Mouse (Mus musculus) heart, embryonic 14.5 days (tissue): Measurements from ENCODE around the gene Abcb4. TPM values are rescaled to one million over a fixed set of nuclear protein-coding genes. Genes with fewer than 3 reads are reported as not detected.

ENCODE experiments used
- ATAC-seq: fragments of 200-750 bp; cut with Nextera tagmentation; 2 replicates; pipeline ENCODE4 v1.8.0; 2017; ENCODE audit warnings: low read depth, moderate TSS enrichment; ENCODE audit not compliant: insufficient number of reproducible peaks, insufficient read depth, low FRiP score
- H3K27ac ChIP-seq, 2 experiments: fragments of 200-500 bp in 1 of 2; fragments of 300-500 bp in 1 of 2; sonication (generic) in 1 of 2; replicated peaks in 1 of 2; 2 replicates each; pipeline ENCODE4 v1.5.1; 2012 to 2014; ENCODE audit warnings: low read depth in 2 of 2, low read length in 2 of 2, control low read depth in 1 of 2, mild to moderate bottlenecking in 1 of 2, mixed read lengths in 1 of 2; ENCODE audit not compliant: control insufficient read depth in 1 of 2, insufficient read depth in 1 of 2
- H3K27me3 ChIP-seq: fragments of 300-500 bp; sonication (generic); 2 replicates; pipeline ENCODE4 v1.6.1; 2014; ENCODE audit warnings: mild to moderate bottlenecking, low read length, control low read depth; ENCODE audit not compliant: control insufficient read depth, insufficient read depth
- H3K36me3 ChIP-seq: fragments of 300-500 bp; sonication (generic); 2 replicates; pipeline ENCODE4 v1.6.1; 2014; ENCODE audit warnings: mild to moderate bottlenecking, control low read depth, low read length, mixed read lengths; ENCODE audit not compliant: control insufficient read depth, insufficient read depth
- H3K4me1 ChIP-seq, 2 experiments: fragments of 200-500 bp in 1 of 2; fragments of 300-500 bp in 1 of 2; sonication (generic) in 1 of 2; 2 replicates each; pipeline ENCODE4 v1.6.1; 2012 to 2014; ENCODE audit warnings: low read length in 2 of 2, control low read depth in 1 of 2, mixed read lengths in 1 of 2; ENCODE audit not compliant: control insufficient read depth in 2 of 2, insufficient read depth in 2 of 2
- H3K4me2 ChIP-seq: fragments of 300-500 bp; sonication (generic); 2 replicates; pipeline ENCODE4 v1.6.1; 2014; ENCODE audit warnings: mild to moderate bottlenecking, low read length
- H3K4me3 ChIP-seq, 2 experiments: fragments of 200-500 bp in 1 of 2; fragments of 300-500 bp in 1 of 2; sonication (generic) in 1 of 2; 2 replicates each; pipeline ENCODE4 v1.5.1; 2012 to 2014; ENCODE audit warnings: low read length in 2 of 2, mild to moderate bottlenecking in 2 of 2, control low read depth in 1 of 2, low read depth in 1 of 2, moderate library complexity in 1 of 2; ENCODE audit not compliant: control insufficient read depth in 1 of 2, insufficient read depth in 1 of 2
- H3K9ac ChIP-seq: fragments of 300-500 bp; sonication (generic); 2 replicates; pipeline ENCODE4 v1.6.1; 2014; ENCODE audit warnings: mild to moderate bottlenecking, low read length
- H3K9me3 ChIP-seq: fragments of 300-500 bp; sonication (generic); 2 replicates; pipeline ENCODE4 v1.6.1; 2016; ENCODE audit warnings: low read length, control low read depth; ENCODE audit not compliant: control insufficient read depth
- WGBS: fragments of 180-500 bp; shearing (Covaris S2); extraction: QIAGEN DNeasy Blood & Tissue Kit; methylation state at CpG from one replicate; pipeline ENCODE4 v1.1.7; 2014; 5-methylcytosine and 5-hydroxymethylcytosine counted together
- polyA plus RNA-seq: library from polyadenylated mRNA; unstranded; fragments of >200 nt; fragmentation: Nextera tagmentation; extraction: Ambion mirVana; gene quantifications from 2 replicates; pipeline ENCODE4 v1.2.1, GENCODE M21; 2014

Gene Abcb4
- polyA plus RNA-seq, 1 experiment from 2014 or later = 0.42 TPM

DNA sequence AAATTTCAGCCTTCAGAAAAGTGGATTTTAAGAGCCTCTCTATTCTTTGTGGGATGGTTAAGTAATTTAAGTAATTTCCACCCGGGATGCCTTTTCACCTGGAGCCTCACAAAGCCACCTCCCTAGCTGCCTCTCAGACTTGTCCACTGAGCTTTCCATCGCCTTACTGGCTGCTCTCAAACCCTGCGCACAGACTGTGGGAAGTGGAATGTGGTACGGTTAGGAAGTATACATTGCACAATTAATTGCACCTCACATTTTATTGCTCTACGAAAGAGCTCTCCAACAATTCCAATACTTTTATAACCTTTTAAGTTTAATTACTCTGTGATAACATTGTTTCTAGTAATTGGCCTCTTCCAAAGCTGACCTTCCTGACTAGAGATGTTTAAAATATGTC, 27.2 kb upstream of the Abcb4 start:
- Histone ChIP-seq H3K4me1 (no peaks in the 10 kb centered on the region; a peak in 1 of 4 replicates), H3K36me3 (no peaks in the 10 kb centered on the region), H3K4me2 (no peak overlapping the region), H3K4me3 (no peak overlapping the region), H3K9ac (no peak overlapping the region), H3K27me3 (no peaks in the 10 kb centered on the region), H3K9me3 (no peaks in the 10 kb centered on the region), H3K27ac (no peak overlapping the region)
- WGBS = 83% methylated on average over 5 of the region's 5 CpGs
- ATAC-seq = no peak

DNA sequence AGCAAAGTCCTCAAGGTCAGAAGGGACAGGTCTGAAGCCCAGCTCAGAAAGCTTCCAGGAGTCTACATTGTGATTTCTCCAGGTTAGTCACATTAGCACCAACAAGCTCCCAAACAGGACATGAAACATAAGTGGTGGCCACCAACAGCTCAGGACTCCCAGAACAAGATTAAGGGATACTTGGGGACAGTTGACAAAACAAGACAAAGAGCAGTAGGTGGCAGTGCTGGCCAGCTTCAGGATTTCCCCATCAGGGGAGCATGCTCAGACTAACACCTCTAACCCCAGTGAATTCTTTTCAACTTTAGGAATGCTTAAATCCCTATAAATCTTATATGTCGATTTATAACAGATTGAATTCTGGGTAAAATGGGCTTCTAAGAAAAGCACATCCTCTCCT, 25.5 kb upstream of the Abcb4 start:
- Histone ChIP-seq H3K27ac (no peak overlapping the region), H3K9ac (no peak overlapping the region), H3K4me3 (no peak overlapping the region), H3K9me3 (no peaks in the 10 kb centered on the region), H3K4me2 (no peak overlapping the region), H3K36me3 (no peaks in the 10 kb centered on the region), H3K4me1 (no peaks in the 10 kb centered on the region; a peak in 1 of 4 replicates), H3K27me3 (no peaks in the 10 kb centered on the region)
- WGBS = 2% methylated on average over 1 of the region's 1 CpGs
- no peak for ATAC-seq

DNA sequence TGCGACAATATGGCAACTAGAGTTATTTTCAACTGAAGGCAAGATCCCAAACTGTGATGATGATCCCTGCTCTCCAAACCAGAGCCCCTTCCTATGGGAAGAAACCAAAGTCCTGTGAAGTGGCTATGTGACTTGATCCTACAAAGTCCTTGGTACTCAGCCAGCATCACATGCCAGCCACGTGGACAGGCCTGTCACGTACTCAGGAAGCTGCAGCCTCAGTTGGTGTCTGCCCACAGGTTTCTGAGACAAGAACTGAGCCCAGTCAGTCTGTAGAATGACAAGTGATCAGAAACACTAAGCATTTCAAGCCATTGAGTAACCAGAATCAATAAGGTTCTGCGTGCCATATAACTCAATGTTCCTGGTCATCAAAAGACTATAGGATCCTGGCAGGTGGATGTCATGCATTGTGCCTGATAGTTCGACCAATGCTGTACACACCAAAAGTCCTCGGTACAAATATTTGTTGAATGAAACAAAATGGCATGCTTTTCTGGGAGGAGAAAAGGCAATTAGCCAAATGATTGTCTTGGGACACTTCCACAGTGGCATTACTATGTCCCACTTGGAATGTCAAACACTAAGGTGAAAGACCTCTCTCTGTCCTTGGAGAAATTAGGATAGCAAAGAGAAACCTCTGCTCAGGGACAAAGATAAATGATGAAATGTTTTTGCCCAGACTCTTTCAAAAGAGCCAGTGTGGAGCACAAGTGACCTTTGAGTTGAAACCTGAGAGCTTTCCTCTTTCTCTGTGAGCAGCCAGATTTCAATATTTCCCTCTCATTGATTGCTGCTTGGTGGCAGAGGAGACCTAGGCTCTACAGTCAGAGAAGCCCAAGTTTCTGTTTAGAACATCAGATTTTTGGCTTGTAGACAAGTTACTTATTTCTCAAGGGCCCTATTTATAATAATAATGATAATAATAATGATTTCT, 20.3 kb upstream of the Abcb4 start:
- 76% methylated on average over 6 of the region's 6 CpGs for WGBS
- Histone ChIP-seq H3K4me2 (no peak overlapping the region), H3K36me3 (no peaks in the 10 kb centered on the region), H3K4me3 (no peak overlapping the region), H3K27me3 (no peaks in the 10 kb centered on the region), H3K9ac (no peak overlapping the region), H3K9me3 (no peaks in the 10 kb centered on the region), H3K4me1 (no peaks in the 10 kb centered on the region), H3K27ac (no peak overlapping the region)
- no peak for ATAC-seq

DNA sequence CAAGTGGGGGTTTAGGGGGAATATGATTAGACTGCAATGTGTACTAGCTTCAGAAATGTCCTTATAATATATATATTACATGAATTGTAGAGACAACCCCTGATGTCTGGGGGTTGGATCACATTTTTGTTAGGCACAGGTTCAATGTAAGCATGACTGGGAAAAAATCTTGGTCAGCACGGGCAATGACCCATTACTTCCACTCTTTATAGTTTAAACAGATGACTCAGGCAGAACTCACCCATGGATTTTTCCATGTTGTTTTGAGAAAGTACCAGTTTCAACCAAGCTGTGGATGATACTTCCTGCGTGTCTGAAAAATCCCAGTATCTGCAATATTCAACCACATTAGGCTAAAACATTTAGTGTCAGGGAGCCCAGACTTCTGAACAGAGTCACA, 16.4 kb upstream of the Abcb4 start:
- no peaks in the 10 kb centered on the region for H3K36me3 ChIP-seq
- H3K4me3 ChIP-seq = no peak overlapping the region
- no peaks in the 10 kb centered on the region for H3K4me1 ChIP-seq
- no peaks in the 10 kb centered on the region for H3K27me3 ChIP-seq
- H3K4me2 ChIP-seq = no peak overlapping the region
- no peak overlapping the region for H3K9ac ChIP-seq
- no peaks in the 10 kb centered on the region for H3K9me3 ChIP-seq
- 78% methylated on average over 2 of the region's 2 CpGs for WGBS
- H3K27ac ChIP-seq = no peak overlapping the region
- ATAC-seq = no peak

DNA sequence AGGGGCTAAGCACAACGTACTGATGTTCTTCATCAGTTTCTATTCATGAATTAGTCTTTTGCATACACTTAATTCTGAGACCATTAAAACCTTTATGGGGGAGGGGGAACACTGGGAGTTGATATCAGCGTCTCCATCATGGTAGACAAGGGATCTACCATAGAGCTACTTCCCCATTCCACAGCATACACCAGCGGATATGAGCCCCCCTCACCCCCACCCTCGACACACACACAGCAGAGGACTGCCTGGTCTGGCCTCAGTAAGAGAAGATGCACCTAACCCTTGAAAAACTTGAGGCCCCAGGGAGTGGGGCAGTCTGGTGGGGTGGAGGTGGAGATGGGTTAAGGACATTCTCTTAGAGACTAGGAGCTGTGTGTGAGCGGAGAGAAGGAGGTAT, 15.7 kb upstream of the Abcb4 start:
- Histone ChIP-seq H3K9me3 (no peaks in the 10 kb centered on the region), H3K4me3 (no peak overlapping the region), H3K27me3 (no peaks in the 10 kb centered on the region), H3K27ac (no peak overlapping the region), H3K4me1 (no peaks in the 10 kb centered on the region), H3K9ac (no peak overlapping the region), H3K36me3 (no peaks in the 10 kb centered on the region), H3K4me2 (no peak overlapping the region)
- 62% methylated on average over 5 of the region's 5 CpGs for WGBS
- no peak for ATAC-seq

DNA sequence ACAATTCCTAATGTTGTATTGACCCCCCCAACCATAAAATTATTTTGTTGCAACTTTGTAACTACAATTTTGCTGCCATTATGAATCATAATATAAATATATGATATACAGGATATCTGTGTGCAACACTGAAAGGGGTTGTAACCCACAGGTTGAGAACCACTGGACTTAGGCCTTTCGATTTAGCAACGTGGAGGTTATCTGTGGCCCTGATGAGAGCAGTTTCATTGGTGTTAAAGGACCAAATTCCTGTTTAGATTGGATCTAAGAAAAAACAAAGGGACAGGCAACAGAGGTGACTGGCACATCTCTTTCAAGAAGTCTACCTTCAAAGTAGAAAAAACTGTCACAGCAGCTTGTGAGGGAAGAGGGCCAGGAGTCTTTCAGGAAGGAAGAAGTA, 7.7 kb upstream of the Abcb4 start:
- Histone ChIP-seq H3K9ac (no peak overlapping the region), H3K4me3 (no peak overlapping the region), H3K4me2 (no peak overlapping the region), H3K9me3 (0 out of 2 replicates have a peak, but pooled peaks cover 3% of the 10 kb centered on the region), H3K27ac (no peak overlapping the region), H3K27me3 (no peaks in the 10 kb centered on the region), H3K36me3 (no peaks in the 10 kb centered on the region), H3K4me1 (no peaks in the 10 kb centered on the region)
- ATAC-seq = no peak
- WGBS = 73% methylated on average over 2 of the region's 2 CpGs

DNA sequence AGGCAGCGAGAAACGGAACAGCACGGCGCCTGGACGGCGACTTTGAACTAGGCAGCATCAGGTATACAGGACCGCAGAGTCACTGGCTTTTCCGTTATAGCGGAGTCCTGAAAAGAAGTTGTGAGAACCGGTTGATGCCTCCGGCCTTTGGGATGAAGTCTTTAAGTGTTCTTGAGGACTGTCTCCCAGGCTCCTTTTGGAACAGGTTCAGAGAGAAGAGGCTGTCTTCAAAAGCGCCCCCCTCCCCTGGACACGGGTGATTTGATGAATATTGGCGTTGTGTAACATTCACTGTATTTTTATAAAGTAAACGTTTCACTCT, 548 bp downstream of the Abcb4 start:
- WGBS = 9% methylated on average over 15 of the region's 15 CpGs
- peak overlapping the region; percentile 68; the same call in 1 of the 2 replicates for H3K9ac ChIP-seq
- no peak for ATAC-seq
- peaks cover 17% of the 10 kb centered on the region for H3K27me3 ChIP-seq
- peaks cover 2 to 7% of the 10 kb centered on the region in 2 experiments; a peak in 3 of 4 replicates for H3K4me1 ChIP-seq
- 0 out of 2 replicates have a peak, but pooled peaks cover 7% of the 10 kb centered on the region for H3K9me3 ChIP-seq
- peak overlapping the region; percentile 50 to 57 for H3K4me3 ChIP-seq
- H3K36me3 ChIP-seq = no peaks in the 10 kb centered on the region
- no peak overlapping the region for H3K27ac ChIP-seq
- H3K4me2 ChIP-seq = peak overlapping the region; percentile 94
